In genomic region chr19:23562588-23562987, GRCm38 (mm10) we compare ENCODE assay signal across 17 mouse cellular contexts.
"Had no signal": no experiment of that assay in that cellular context is flagged by ENCODE, and none has a peak within 500 bp of the region (broad histone marks: within the 10 kb centered on the region; RNA-seq: fewer than 3 reads in every experiment).

No protein-coding gene starts in this region.

- H3K36me3 ChIP-seq: lung, embryonic 15.5 days; midbrain, embryonic 13.5 days; midbrain, embryonic 15.5 days; neural tube, embryonic 12.5 days; stomach, embryonic 15.5 days had no signal

- ATAC-seq: lung, postnatal 0 days; midbrain, embryonic 13.5 days; midbrain, embryonic 15.5 days had no signal

- H3K27ac ChIP-seq: lung, embryonic 15.5 days; macrophage; midbrain, embryonic 13.5 days; midbrain, embryonic 15.5 days; neural tube, embryonic 12.5 days; stomach, embryonic 15.5 days; stomach, postnatal 0 days had no signal

- H3K9ac ChIP-seq: lung, embryonic 15.5 days; midbrain, embryonic 13.5 days; midbrain, embryonic 15.5 days; neural tube, embryonic 12.5 days; stomach, embryonic 15.5 days had no signal

- H3K4me2 ChIP-seq: lung, embryonic 15.5 days; midbrain, embryonic 11.5 days; midbrain, embryonic 13.5 days; midbrain, embryonic 15.5 days; neural tube, embryonic 12.5 days; stomach, embryonic 15.5 days had no signal

- H3K4me3 ChIP-seq: lung, embryonic 15.5 days; megakaryocyte, embryonic 14.5 days; midbrain, embryonic 13.5 days; midbrain, embryonic 15.5 days; neural tube, embryonic 12.5 days; stomach, embryonic 15.5 days had no signal

- H3K27me3 ChIP-seq: lung, embryonic 15.5 days; megakaryocyte, embryonic 14.5 days; midbrain, embryonic 13.5 days; midbrain, embryonic 15.5 days; neural tube, embryonic 12.5 days; stomach, embryonic 15.5 days had no signal

- DNase-seq: lung, adult 2 months; lung, postnatal 14 days; lung, postnatal 36 days; right cerebral cortex, postnatal 14 days; thymus, adult 2 months; thymus, postnatal 25 days; thymus, postnatal 4 days had no signal

- H3K9me3 ChIP-seq: lung, embryonic 15.5 days; megakaryocyte, embryonic 14.5 days; midbrain, embryonic 13.5 days; midbrain, embryonic 15.5 days; neural tube, embryonic 12.5 days; stomach, embryonic 15.5 days had no signal

- H3K4me1 ChIP-seq: lung, embryonic 15.5 days; megakaryocyte, embryonic 14.5 days; midbrain, embryonic 13.5 days; midbrain, embryonic 15.5 days; neural tube, embryonic 12.5 days; stomach, embryonic 15.5 days had no signal
